Mouse (Mus musculus) brown adipose tissue, adult 24 weeks (tissue): ENCODE results near the gene Acvrl1. TPM values are rescaled to one million over a fixed set of nuclear protein-coding genes. Genes with fewer than 3 reads are reported as not detected.

Source experiments
- H3K27ac ChIP-seq: fragments of 200-500 bp; replicated peaks from 2 replicates; pipeline ENCODE4 v1.5.1; 2012; ENCODE audit warnings: low read depth, mild to moderate bottlenecking, low read length
- H3K4me1 ChIP-seq: fragments of 200-500 bp; 2 replicates; pipeline ENCODE4 v1.6.1; 2012; ENCODE audit warnings: low read length, mixed read lengths; ENCODE audit not compliant: control insufficient read depth, insufficient read depth, insufficient read length
- H3K4me3 ChIP-seq: fragments of 200-500 bp; 2 replicates; pipeline ENCODE4 v1.5.1; 2012; ENCODE audit warnings: low read depth, mild to moderate bottlenecking, low read length, moderate library complexity; ENCODE audit not compliant: insufficient read depth
- polyA plus RNA-seq: library from polyadenylated mRNA; stranded (reverse); fragments of >200 nt; gene quantifications from 2 replicates; pipeline ENCODE4 v1.2.4, GENCODE M21; 2012; ENCODE audit not compliant: missing spikeins, insufficient read depth, insufficient read length

Gene Acvrl1
- polyA plus RNA-seq, 1 experiment = 9.4 TPM

- Histone ChIP-seq H3K27ac (peak overlapping the region; percentile 100), H3K4me3 (no peak overlapping the region), H3K4me1 (peaks cover 10% of the 10 kb centered on the region)
Measured at GRCm38 (mm10) chr15:101123202-101123601, 5.1 kb upstream of the Acvrl1 start.

DNA sequence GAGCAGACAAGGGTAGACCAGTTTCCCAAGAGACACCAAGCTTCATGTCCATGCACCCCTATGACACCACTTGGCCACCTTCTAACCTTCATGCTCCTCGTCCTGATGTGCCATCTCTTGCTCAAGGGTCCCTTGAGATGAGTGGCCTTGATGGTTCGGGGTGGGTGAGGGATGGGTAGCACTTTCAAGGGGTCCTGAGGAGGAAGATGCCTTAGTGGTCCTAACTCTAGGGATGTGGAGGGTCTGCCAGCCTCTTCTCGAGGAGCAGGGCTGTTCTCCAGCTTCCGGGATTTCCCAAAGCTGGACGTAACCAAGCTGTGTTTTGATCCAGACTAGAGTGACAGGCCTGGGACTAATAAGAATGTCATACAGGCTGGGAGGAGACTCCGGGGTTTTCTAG lies 2.8 kb upstream of the Acvrl1 start:
- Histone ChIP-seq H3K27ac (no peak overlapping the region), H3K4me3 (no peak overlapping the region), H3K4me1 (peaks cover 10% of the 10 kb centered on the region)

DNA sequence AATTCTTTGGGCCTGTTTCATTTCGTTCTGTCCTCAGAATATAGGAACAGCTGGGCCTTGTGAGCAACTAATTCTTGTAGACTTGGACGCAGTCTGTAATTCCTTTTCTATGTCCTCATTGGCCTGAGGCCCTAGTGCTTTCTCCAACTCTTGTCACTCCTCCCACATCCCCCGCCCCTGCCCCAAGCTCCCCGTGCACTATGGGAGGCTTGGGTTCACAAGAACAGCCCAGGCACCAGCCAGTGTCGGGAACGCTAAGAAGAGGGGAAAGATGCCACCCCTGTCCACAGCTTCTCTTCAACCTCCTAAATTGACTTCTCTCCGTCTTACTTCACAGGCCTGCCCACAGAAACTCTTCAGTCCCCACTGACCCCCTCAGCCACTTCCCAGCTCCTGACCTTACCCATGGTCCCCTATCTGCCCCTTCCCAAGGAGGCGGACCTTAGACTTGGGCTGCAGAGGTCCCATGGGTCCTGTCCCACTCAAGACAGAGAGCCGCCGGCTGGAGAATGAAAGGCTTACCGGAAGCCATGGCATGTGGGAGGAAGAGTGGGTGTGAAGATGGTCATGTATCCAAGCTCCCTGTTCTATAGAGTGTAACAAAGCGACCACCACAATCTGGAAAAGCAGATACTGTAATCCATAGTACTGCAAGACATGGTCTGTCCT lies 1.3 kb upstream of the Acvrl1 start:
- H3K4me1 ChIP-seq = peaks cover 18% of the 10 kb centered on the region
- 0 out of 2 replicates have a peak overlapping the region, but pooled peaks have one; percentile 21 for H3K27ac ChIP-seq
- no peak overlapping the region for H3K4me3 ChIP-seq

DNA sequence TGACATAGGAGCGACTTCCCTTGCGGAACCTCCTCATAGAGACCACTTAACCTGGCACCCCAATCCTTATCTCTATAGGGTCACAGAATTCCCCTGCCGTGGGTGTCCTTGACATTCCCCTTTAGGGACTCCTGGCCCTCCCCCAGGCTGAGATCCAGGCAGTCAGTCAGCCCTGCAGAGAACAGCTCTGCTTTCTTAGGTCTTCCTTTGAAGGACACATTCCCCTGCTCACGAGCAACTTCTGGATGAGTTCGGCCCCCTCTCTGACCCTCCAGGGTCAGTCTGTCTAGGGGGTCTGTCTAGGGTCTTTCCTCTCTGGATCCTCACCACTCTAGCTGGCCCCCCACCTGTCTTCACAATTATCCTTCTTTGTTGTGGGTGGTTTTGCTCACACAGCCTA lies 1.1 kb downstream of the Acvrl1 start:
- Histone ChIP-seq H3K4me3 (peak overlapping the region; percentile 80), H3K27ac (peak overlapping the region; percentile 92), H3K4me1 (peaks cover 23% of the 10 kb centered on the region; the same call in 1 of the 2 replicates)

GRCm38 (mm10) chr15:101131498-101131897 lies 3.2 kb downstream of the Acvrl1 start:
- Histone ChIP-seq H3K4me1 (peaks cover 23% of the 10 kb centered on the region; the same call in 1 of the 2 replicates), H3K4me3 (peak overlapping the region; percentile 36), H3K27ac (peak overlapping the region; percentile 66; the same call in 1 of the 2 replicates)

DNA sequence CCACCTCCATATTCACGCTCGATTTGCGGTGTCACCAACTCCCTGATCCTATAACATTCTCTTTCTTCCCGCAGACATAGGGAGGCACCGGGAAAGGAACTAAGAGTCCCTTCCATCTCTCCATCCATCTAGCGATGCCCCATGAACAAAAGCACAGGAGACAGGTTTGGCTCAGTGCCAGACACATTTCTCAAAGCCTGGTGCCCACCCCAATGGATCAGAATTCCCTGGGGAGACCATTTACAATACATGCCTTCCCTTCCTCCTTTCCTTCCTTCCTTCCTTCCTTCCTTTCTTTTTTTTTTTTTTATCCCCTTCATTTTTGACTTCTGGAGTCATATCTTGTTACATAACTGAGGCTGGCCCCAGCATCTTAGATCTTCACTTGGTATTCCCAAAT lies 3.7 kb downstream of the Acvrl1 start:
- Histone ChIP-seq H3K4me3 (peak overlapping the region; percentile 36), H3K4me1 (peaks cover 23% of the 10 kb centered on the region; the same call in 1 of the 2 replicates), H3K27ac (peak overlapping the region; percentile 66)

GRCm38 (mm10) chr15:101132761-101133160 lies 4.4 kb downstream of the Acvrl1 start:
- peaks cover 23% of the 10 kb centered on the region; the same call in 1 of the 2 replicates for H3K4me1 ChIP-seq
- peak overlapping the region; percentile 66 for H3K27ac ChIP-seq
- no peak overlapping the region for H3K4me3 ChIP-seq

DNA sequence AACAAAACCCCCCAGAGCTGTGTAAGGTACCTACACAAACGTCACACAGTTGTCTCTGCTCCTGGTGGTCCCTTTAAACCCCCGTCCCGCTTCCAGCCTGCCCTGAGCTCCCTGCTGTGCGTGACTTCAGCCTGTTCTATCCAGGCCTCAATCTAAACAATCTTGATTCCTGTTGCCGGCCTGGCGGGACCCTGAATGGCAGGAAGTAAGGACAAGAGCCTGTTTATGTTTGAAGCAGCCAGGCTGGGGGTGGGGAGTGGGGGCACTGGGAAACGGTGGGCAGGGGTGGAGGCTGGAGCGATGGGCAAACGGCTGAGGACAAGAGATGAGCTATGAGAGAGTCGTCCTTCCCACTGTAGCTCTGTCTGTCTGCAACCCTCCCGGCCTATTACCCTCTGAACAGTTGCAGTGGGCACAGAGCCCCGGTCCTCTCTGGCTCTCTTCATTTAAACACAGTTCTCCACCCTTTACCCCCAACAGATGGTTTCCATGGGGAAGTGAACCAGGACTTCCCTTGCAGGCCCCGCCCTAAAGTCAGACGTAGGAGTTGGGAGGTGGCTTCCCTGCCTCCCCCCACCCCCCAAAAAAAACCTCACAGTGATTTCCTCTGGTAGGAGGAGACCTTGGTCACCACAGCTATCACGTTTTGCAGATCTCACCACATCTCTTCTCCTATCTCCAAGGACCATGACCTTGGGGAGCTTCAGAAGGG lies 5.8 kb downstream of the Acvrl1 start:
- H3K4me3 ChIP-seq = peak overlapping the region; percentile 19; the same call in 1 of the 2 replicates
- peaks cover 26% of the 10 kb centered on the region for H3K4me1 ChIP-seq
- H3K27ac ChIP-seq = peak overlapping the region; percentile 70

DNA sequence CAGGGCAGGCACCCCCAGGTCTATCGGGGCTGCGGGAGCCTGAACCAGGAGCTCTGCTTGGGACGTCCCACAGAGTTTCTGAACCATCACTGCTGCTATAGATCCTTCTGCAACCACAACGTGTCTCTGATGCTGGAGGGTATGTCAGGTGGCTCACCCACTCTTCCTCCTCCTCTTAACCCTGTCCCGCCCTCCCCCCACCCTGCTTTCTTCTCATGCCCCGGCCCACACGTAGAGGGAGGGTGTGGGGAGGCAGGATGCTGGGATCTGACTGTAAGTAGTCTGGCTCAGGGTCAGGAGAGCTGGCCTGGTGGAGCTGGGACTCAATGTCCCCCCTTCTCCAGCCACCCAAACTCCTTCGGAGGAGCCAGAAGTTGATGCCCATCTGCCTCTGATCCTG lies 7.1 kb downstream of the Acvrl1 start:
- no peak overlapping the region for H3K27ac ChIP-seq
- H3K4me3 ChIP-seq = 0 out of 2 replicates have a peak overlapping the region, but pooled peaks have one; percentile 4
- H3K4me1 ChIP-seq = peaks cover 26% of the 10 kb centered on the region

DNA sequence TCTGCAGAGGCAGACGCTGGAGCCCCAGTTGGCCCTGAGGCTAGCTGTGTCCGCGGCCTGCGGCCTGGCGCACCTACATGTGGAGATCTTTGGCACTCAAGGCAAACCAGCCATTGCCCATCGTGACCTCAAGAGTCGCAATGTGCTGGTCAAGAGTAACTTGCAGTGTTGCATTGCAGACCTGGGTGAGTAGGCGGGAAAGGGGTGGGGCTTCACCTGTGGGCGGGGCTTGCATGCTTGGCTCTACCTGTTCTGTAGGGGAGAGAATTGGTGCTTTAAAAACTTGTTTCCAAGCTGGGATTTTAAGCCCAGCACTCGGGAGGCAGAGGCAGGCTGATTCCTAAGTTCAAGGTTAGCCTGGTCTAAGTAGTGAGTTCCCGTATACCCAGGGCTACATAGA lies 9.1 kb downstream of the Acvrl1 start:
- Histone ChIP-seq H3K4me3 (no peak overlapping the region), H3K4me1 (peaks cover 15% of the 10 kb centered on the region), H3K27ac (no peak overlapping the region)

GRCm38 (mm10) chr15:101138675-101139074 lies 10.4 kb downstream of the Acvrl1 start:
- Histone ChIP-seq H3K4me1 (peaks cover 6% of the 10 kb centered on the region), H3K27ac (no peak overlapping the region), H3K4me3 (no peak overlapping the region)

- no peak overlapping the region for H3K27ac ChIP-seq
- peaks cover 3% of the 10 kb centered on the region; the same call in 1 of the 2 replicates for H3K4me1 ChIP-seq
- H3K4me3 ChIP-seq = no peak overlapping the region
Measured at GRCm38 (mm10) chr15:101139885-101140284, 11.6 kb downstream of the Acvrl1 start.

- no peak overlapping the region for H3K4me3 ChIP-seq
- H3K4me1 ChIP-seq = peaks cover 3% of the 10 kb centered on the region; the same call in 1 of the 2 replicates
- H3K27ac ChIP-seq = 0 out of 2 replicates have a peak overlapping the region, but pooled peaks have one; percentile 1
Measured at GRCm38 (mm10) chr15:101140587-101140986, 12.3 kb downstream of the Acvrl1 start.

DNA sequence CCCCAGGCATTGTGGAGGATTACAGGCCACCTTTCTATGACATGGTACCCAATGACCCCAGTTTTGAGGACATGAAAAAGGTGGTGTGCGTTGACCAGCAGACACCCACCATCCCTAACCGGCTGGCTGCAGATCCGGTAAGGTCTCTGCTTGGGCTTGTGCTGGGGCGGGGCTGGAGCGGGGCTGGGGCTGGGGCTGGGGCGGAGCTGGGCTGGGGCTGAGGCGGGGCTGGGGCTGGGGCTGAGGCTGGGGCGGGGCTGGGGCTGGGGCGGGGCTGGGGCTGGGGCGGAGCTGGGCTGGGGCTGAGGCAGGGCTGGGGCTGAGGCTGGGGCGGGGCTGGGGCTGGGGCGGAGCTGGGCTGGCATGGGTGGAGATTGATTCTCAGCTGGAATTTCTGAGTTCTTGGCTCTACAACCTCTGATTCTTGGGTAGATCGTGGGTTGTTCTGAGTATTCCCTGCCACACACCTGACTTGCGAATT lies 12.8 kb downstream of the Acvrl1 start:
- no peak overlapping the region for H3K4me3 ChIP-seq
- peaks cover 5% of the 10 kb centered on the region for H3K4me1 ChIP-seq
- H3K27ac ChIP-seq = peak overlapping the region; percentile 1

GRCm38 (mm10) chr15:101142672-101143071 lies 14.3 kb downstream of the Acvrl1 start:
- H3K4me3 ChIP-seq = no peak overlapping the region
- H3K4me1 ChIP-seq = peaks cover 12% of the 10 kb centered on the region
- no peak overlapping the region for H3K27ac ChIP-seq
